Mouse (Mus musculus) G1E (cell line): Measurements from ENCODE around the gene Cd47.

Experiments
- CTCF ChIP-seq: IDR thresholded peaks from 2 replicates; pipeline ENCODE4 v1.5.1; 2012; ENCODE audit warnings: low read depth, low read length, inconsistent platforms, mixed read lengths
- GATA1 ChIP-seq: IDR thresholded peaks from 2 replicates; pipeline ENCODE4 v1.6.1; 2012; ENCODE audit warnings: borderline replicate concordance, low read length, inconsistent platforms, mixed read lengths
- TAL1 ChIP-seq: conservative IDR thresholded peaks from 2 replicates; pipeline ENCODE4 v1.6.1; 2012; ENCODE audit warnings: low read depth, low read length, inconsistent platforms, mixed read lengths

DNA sequence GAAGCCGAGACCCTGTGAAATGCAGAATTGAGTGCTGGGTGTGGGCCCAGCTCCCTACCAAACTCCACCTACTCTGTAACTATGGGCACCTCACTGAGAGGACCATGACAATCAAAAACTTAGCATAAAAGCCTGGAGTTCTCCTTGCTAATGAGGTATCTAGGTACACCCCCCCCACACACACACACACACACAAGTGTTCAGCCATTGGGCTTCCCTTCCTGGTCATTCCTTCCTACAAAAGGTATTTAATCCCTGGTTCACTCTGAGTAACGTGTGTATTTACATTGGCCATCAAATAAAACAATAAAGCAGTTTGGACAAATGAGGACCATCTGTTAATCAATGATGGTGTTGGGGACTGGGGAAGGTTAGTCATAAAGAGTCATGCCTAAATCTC is 155.6 kb downstream of the Cd47 start:
- no peak for TF ChIP-seq CTCF
- no peak for TF ChIP-seq GATA1
- TF ChIP-seq TAL1 = no peak
